Mouse (Mus musculus) neural tube, embryonic 10.5 days (tissue): ENCODE measurements around the gene Arhgap19.

ENCODE experiments used
- DNase-seq: peaks from one replicate; pipeline ENCODE4 v3.0.0-alpha.2; 2017; ENCODE audit warnings: low spot score; ENCODE audit errors: extremely low spot score

Gene Arhgap19

DNA sequence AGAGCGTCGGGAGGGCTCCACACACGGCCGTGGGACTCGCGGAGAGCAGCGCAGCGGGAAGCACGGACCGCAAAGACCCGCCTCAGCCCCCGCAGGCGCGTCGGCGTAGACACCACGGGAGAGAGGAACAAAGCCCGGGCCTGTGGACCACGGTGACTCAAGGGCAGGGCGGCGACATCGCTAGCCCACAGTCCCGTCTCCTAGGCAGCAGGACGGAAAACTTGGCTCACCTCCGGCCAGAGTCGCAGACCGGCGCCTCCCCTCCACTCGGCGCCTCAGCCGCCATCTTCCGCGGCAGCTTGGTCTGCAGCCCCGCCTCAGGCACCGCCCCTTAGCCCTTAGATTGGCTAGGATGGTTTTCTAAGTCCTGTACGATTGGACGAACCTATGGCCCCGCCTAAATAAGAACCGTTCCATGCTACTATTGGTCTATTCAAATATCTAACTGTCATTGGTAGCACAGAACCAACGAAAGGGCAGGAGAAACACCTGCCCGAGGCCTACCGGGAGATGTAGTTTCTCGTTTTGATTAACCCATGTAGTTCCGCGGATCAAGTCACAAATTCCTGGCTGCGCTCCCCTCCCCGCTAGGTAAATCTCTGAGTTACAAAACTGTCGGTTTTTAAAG is at the start of gene Arhgap19:
Arhgap19 (minus strand) TSS at position 306 of the 628 bp plus-strand sequence.
- peak; percentile 84 for DNase-seq

DNA sequence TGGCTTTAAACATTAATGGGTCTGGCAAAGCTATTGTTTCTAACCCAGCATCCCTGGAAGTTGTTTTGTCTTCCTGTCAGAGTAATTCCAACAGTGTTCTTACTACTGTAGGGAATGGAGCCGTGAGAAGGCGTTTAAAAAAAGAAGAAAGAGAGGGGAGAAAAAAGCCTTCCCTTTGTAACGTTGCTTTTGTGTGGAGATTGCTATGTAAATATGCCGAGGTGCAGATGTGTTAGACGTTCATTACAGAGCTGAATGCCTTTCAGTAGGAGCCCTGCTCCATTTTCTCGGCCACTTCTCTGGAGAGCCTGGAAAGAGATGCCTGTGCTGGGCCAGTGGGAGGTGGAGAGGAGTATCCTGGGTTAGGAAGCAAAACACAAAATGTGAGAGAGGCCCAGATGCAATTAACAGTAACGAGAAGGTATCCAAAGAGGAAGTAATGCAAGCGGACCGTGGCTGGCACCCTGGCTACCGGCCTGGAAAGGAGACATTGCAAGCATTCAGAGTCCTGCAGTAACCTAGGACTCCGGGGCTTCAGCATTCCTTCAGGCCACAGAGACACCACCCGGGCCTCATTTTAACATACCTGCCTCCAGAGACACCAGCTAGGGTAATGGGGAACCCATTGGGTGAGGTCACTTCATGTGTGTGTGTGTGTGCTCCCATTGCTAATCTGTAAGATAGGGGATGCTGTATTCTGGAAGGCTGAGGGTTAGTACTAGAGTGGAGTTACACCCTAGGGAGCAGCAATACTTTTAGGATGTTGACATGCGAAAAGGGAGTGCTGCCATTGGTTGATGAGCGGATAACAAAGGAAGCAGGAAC is 49.1 kb upstream of the Arhgap19 start:
- DNase-seq, result peak; percentile 24

DNA sequence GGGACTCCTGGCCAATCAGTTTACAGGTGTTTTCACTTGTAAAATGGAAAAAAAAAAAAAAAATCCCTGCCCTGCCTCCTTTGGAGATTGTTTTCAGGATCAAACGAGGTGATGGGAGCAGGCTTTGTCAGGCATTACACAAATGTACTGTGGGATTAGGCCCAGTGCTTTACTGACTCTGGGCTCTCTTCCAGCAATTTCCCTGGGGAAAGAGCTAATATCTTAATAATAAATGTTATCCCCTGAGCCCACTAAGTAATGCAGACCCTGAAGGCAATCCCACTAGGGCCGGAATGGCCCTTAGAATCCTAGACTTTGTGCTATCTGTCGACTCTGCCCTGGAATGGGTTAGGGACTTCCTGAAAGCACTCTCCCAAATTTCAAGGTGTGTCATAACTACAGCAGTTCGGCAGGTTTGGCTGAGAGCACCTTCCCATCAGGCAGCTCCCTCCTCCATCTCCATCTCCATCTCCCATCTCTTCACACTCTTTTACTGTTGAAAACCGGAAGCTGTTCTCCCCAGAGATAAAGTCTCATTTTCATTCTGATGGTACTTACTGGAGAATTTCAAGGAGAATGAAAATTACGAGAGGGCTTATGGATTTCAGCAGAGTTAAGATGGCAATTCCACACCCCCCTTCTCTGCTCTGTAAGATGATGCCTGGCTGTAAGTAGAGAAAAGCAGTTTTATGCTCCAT is 48.3 kb upstream of the Arhgap19 start:
- DNase-seq, result no peak

DNA sequence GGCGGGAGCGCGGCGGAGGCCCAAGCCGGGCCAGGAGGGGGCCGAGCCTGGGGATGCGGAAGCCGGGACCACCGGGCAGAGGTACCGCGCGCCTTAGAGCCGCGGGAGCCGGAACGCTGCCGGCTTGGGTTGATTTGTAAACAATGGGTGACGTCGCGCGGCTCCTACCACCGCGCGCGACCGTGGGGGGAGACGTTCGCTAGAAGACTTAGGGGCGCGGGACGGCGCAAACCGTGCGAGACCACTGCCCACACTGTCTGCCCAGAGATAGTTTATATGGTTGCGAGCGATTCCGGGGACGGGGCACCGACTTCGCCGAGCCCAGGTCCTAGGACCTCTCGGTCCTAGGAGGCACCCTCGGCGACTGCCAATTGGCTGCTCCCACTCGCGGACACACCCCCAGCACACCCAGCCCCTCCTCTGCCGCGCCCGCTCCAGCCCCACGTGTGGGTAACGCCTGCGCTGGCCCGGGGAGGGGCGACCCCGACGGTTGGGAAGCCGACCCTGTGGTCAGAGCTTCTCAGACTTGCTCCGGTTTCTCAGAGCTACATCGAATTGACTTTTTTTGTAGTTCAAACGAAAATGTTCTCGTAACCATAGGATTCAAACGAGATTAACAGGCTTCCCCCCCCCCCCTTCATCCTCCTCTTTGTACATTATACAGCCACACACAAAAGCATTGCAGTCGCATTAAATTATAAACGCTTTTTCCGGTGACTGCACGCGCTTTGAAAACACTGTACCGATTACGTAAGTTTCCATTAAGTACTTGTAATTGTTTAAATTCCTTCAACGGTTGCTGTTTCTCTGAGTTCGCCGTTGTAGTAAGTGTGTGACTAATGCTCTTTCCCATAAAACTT is 46.4 kb upstream of the Arhgap19 start, which contains the start of gene Frat2:
Frat2 (minus strand) TSS at position 141 of the 860 bp plus-strand sequence.
- DNase-seq, result peak; percentile 96

DNA sequence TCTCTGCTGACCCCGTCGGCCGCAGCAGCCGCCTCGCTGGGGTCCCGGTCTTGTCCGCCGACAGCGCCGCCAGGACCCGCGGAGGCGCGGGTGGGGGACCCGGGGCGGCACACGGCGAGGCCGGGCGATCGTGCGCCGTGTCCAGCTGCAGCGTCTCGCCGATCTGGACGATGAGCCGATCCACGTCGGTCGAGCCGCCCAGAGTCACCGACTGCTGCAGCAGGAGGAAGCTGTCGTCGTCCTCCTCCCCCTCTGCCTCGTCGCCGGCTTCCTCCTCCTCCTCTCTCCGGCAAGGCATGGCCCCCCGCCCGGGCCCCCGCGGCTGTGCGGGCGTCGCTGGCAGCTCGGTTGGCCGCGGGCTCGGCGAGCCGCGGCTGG is 45.8 kb upstream of the Arhgap19 start:
- peak; percentile 85 for DNase-seq

DNA sequence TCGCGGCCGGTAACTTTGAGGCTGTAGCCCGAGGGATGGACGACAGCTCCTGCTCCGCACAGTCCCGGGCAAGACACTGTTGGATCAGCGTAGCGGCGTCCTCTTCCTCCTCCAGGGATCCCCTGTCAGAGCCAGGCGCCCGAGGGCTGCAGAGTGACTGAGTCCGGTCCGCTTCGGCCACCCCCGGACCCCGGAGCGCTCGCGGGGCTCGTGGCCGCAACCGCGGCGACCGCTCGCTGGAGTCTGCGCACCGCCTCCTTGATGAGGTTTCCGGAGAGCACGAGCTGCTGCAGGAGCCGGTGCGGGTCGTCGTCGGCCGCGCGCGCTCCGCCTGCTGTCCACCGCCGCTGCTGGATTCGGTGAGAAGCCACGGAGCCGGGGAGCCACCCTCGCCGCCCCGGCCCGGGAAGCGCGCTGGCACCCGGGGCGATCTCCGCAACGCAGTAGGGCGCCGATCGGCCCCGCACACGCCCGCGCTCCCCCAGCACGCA is 45.3 kb upstream of the Arhgap19 start:
- peak; percentile 76 for DNase-seq

DNA sequence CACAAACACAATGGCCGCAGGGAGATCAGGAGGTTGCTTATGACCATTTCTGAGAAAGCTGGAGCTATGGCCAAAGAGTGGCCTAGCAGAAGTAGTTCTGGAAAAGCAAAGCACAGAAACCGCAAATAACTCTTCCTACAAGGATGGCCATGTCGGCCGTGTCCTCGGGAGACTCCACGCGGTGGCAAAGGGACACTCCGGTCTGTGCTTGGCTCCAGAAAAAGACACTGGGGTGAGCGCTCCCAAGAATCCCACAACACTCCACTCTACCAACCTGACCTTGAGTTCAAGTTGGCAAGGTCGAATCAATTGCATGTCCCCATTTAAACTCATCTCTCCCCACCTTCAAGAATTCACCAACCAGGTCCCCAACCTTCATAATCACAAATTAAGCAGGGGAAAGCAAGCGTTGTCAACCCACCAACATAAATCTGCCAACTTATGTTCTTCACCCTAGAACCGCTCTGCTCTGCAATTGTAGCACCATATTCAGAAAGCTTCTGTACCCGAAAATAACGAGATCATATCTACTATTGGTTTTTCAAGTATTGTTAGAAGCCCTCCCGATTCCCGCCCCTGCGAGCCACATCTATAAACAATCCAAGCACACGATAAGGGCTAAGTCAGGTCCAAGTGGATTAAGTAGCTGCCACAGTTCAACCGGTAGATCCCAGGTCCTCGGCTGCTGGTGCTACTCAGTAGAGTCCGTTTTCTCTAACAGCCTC is 44.7 kb upstream of the Arhgap19 start:
- no peak for DNase-seq

DNA sequence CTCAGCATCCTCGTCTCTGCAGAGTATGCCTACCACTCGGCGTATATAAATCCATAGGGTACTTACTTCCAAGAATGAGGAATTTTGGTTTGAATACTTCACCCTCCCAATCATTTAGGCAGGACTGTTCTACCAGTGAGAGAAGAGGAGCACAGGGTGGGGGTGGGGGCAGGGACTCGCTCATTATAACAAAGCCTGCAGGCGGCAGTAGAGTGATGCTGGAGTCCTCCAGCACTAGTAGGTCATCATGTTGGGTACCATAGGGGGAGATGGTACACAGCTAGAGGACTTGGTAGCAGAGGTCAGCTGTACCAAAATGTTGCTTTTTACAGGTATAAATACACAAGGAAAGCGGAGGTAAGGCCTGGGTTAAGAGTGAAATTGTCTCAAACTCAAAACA is 42.5 kb upstream of the Arhgap19 start:
- no peak for DNase-seq

DNA sequence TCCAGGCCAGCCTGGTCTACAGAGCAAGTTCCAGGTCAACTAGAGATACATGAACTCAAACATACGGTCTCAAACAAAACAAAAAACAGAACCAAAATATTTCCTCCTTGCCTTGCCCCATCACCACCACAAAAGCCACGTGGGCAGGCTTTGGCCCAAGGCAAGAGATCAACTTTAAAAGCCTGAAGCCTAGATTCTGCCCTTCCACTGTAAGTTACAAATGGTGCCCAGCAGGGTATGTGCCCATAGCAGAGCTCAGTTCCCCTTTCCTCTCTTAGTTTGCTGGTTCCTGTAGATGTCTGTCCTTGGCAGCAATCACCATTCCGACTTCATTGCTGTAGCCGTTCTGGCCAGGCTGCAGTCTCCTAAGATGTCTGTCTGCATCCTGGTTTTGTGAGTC is 40.9 kb upstream of the Arhgap19 start:
- DNase-seq, result no peak

DNA sequence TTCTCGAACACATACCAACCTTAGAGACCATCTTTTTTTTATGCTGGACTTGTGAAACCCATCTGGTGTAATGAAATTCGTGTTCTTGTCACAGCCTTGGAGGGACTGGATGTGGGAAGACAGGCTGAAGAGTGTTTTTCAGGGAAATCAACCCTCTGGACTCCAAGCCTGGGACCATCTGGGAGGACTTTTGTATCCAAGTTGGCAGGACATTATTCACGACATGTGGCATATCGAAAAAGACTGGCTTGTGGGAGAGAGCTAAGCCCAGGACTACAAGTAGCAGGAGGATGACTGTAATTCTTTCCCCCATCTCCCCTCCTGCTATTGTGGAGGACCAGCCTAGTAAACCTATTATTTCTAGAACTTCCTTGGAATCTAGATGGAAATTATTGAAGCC is 40.3 kb upstream of the Arhgap19 start:
- no peak for DNase-seq

DNA sequence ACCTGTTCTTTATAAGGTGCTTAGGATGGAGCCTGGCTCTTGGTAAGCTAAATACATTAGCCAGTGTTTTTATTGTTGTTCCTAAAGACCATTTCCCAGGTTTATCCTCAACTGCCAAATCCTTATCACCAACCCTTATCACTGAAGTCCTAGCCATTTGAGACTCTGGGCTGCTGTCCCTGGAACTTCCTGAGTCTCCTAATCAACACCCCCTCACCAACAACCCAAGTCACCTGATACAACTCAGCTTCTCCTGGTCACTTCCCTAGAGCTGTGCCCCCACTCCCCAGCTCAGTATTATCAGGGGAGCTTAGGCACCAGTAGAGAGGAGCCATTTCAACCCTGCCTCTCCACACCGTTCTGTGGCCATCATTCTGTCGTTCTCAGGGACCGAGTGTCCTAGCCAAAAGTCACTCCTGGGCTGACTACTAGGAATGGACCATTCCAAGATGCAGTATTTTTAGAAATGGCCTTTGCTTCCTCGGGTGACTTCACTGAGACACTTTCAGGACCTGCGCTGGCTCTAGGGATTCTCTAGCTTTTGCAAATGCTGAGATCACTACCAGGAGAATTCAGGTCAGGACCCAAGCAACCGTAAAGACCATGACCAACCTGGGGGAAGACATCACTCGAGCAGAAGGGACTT is 39.4 kb upstream of the Arhgap19 start:
- DNase-seq, result no peak

DNA sequence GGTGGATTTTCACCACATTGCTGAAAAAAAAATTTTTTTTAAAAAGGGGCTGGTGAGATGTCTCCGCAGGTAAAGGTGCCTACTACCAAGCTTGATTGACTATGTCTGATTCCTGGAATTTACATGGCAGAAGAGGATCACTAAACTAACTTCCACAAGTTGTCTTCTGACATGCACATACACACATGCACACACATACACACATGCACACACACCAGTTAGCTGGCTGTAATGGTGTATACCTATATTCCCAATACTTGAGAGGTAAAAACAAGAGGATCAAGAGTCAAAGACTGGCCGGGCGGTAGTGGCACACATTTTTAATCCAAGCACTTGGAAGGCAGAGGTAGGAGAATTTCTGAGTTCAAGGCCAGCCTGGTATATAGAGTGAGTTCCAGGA is 37.8 kb upstream of the Arhgap19 start:
- DNase-seq, result no peak

DNA sequence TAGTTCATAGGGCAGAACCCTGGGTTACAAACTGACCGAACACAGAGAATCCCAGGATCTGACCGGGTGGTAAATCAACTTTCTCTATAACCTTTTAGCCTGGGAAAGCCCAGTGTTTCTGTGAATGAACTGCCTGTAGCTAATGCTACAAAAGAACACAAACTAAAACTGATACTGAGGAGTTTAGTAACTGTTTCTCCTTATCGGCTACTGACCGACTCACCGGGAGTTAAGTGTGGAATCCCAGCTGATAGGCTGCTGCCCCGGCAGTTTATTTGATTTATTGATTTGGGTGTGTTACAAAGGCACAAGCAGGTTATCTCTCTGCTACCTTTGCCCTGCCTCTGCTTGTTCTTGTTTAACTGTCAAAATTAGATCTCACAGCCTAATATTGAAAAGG is 37.0 kb upstream of the Arhgap19 start:
- no peak for DNase-seq

DNA sequence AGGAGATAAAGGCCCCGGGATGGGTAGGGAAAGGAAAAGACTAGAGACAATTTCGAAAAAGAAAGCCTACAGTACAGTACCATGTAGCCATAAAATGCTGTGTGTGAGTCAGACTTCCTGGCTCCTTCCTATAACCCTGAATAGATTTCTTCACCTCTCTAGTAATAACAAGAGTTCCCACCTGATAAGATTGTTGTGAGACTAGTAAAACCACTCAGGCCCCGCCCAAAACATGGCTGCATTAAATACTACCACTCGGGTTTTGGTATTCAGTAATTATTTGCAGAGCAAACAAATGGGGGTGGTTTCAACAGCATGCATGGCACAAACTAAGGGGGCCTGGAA is 36.0 kb upstream of the Arhgap19 start:
- DNase-seq, result no peak

DNA sequence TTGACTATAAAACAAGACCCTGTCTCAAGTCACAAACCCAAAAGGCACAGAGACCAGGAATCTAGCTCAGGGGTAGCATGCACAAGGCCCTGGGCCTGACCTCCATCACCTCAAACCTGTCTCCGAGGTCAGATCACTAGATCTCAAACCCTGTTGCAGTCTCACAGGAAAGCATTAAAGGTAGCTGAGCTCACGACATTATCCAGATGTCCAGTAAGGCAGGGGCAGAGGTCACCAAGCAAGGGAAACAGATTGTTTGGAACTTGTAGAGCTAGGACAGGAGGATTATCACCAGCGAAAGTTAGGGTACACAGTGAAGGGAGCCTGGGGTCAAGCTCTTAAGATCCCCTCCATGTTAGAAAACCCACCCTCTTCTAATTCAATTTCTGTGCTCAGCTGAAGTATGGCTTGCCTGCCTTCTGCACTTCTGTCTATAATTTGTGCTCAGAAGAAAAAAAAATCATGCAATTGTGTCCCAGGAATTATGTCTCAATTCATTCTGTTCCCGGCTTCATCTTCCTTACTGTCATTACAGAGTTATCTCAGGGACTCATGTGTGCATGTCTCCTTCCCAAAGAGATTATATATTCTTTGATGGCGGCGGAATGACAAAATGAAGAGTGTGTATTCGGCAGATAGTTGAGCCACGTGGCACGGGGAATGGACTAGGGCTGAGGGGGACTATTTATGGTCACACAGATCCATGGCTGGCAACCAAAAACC is 35.5 kb upstream of the Arhgap19 start:
- no peak for DNase-seq

DNA sequence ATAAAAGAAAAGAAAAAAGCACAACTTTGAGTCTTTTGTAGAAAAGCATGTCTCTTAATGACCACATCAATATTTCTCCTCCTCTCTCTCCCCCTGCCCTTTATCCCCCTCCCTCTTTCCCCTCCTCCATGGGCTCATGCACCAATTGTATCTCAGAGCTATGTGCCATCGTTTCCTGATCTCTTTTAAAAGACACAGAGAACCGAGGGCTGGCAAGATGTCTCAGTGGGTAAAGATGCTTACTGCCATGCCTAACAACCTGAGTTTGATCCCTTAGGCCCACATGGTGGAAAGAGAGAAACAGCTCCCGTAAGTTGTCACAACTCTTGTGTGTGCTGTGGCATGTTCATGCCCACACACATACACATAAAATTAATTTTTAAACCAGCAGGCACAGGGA is 34.9 kb upstream of the Arhgap19 start:
- DNase-seq, result no peak

DNA sequence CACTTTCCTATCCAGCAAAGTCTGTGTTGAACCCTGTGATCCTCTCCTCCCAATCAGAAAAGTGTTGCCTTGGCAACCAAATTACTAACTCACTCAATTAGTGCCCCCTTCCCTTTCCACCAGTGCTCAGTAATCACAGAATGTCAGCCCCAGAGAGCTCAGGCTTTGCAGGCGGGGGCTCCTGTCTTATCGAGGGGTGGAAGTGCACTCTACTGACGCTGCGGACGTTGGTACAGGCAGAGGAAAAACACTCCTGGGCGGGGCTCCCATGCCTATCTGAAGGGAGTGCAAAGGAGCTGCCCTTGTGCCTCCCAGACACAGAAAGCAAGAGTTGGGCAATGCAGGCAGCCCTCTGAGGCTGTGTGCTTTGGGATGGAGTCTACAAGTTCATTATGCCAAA is 34.0 kb upstream of the Arhgap19 start:
- DNase-seq, result no peak

DNA sequence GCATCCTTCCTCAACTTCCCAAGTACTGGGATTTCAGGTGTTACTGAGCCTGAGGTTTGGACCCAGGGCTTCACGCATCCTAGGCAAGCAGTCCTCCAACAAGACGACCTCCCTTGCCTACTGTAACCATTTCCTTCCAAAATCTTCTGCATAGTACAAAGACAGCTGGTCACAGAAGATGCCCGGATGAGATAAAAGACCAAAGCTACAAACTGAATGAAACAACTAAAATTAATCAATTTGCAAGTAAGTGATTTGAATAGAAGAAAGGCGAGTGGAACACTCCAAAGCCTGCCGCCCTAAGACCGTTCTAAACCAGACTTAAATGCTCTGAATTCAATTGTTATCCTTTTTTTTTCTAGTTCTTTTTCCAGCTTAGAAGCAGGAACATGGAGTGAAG is 33.6 kb upstream of the Arhgap19 start:
- no peak for DNase-seq

DNA sequence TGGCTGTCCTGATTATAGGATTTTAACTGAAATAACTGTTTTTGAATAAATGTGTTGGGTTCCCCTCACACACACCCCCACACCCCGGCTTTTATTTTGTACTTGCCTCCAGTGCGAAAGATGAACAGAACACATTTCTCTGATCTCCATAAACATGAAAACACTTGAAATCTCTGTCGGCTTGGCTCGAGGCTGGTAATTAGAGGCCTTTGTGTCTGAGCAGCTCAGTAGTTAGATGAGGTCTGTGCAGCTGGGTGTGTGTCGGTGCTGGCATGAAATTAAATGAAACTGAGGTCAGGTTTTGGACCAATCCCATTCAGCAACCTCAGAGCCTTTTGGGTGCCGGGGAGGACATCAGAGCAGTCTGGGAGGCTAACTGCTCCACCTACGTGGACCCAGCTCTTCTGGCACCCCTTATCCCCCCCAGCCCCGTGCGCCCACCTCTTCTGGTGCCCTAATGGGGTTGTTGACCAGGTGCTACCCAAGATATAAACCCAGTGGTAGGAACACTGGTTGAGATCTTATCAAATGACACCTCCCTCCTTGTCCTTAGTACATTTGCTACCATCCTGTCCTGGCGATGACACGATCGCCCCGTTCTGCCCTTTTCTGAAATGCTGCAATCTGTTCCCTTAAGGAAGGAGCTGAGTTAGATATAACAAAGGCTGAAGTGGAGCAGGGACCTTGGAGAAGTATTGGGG is 30.8 kb upstream of the Arhgap19 start:
- no peak for DNase-seq
